Mouse (Mus musculus) brain, embryonic 14.5 days (tissue): ENCODE measurements around the gene Aamp. TPM values are rescaled to one million over a fixed set of nuclear protein-coding genes. Genes with fewer than 3 reads are reported as not detected.
"Not testable (repeated sequence)": the region's sequence is repeated elsewhere in the genome, so short reads cannot be mapped to it uniquely, and the experiment has no call there.

Source experiments
- DNase-seq: peaks from one replicate; pipeline ENCODE4 v3.0.0-alpha.2; 2011; ENCODE audit warnings: low read depth
- CTCF ChIP-seq: fragments of 200-500 bp; IDR thresholded peaks from 2 replicates; pipeline ENCODE4 v1.5.1; 2012; ENCODE audit warnings: inconsistent platforms, mild to moderate bottlenecking, moderate library complexity, borderline replicate concordance; ENCODE audit not compliant: insufficient read depth, insufficient read length; ENCODE audit errors: extremely low read depth
- POLR2A ChIP-seq: fragments of 200-500 bp; IDR thresholded peaks from 2 replicates; pipeline ENCODE4 v1.6.1; 2012; ENCODE audit warnings: mild to moderate bottlenecking, inconsistent platforms, borderline replicate concordance; ENCODE audit not compliant: poor library complexity, insufficient read depth, insufficient read length, severe bottlenecking; ENCODE audit errors: extremely low read depth
- polyA plus RNA-seq: library from polyadenylated mRNA; depleted of rRNA; stranded (reverse); fragments of >200 nt; gene quantifications from 2 replicates; pipeline ENCODE4 v1.2.3, GENCODE M21; 2012; rRNA removed

The Aamp gene
- polyA plus RNA-seq = 161 and 167 TPM in 2 replicates

GRCm38 (mm10) chr1:74284543-74285160 is at the start of gene Aamp, which contains the start of gene Pnkd:
TSS of gene Aamp (minus strand) at chr1:74284738.
TSS of gene Pnkd (plus strand) at chr1:74284930.
- TF ChIP-seq POLR2A = peak; percentile 55; the same call in 1 of the 2 replicates
- no peak for TF ChIP-seq CTCF
- peak; percentile 100 for DNase-seq

GRCm38 (mm10) chr1:74332930-74333329 is 48.4 kb upstream of the Aamp start:
- TF ChIP-seq CTCF (no peak), POLR2A (no peak)
- DNase-seq = no peak

GRCm38 (mm10) chr1:74332241-74332763 is 47.8 kb upstream of the Aamp start:
- DNase-seq = peak; percentile 99
- peak; percentile 18; the same call in 1 of the 2 replicates for TF ChIP-seq POLR2A
- TF ChIP-seq CTCF = peak; percentile 21; the same call in 1 of the 2 replicates

GRCm38 (mm10) chr1:74331046-74331681 is 46.6 kb upstream of the Aamp start:
- DNase-seq = no peak

GRCm38 (mm10) chr1:74329899-74330431 is 45.4 kb upstream of the Aamp start:
- peak; percentile 59 for DNase-seq
- TF ChIP-seq CTCF (no peak), POLR2A (no peak)

More at GRCm38 (mm10) chr1:74331046-74331681, 46.6 kb upstream of the Aamp start:
- TF ChIP-seq CTCF = no peak
- TF ChIP-seq POLR2A = no peak

GRCm38 (mm10) chr1:74326916-74327315 is 42.4 kb upstream of the Aamp start:
- not testable (repeated sequence) for DNase-seq
- TF ChIP-seq CTCF = 0 out of 2 replicates have a peak, but pooled peaks have one; percentile 2

GRCm38 (mm10) chr1:74321396-74321795 is 36.9 kb upstream of the Aamp start:
- DNase-seq = no peak
- TF ChIP-seq CTCF (no peak), POLR2A (no peak)

- no peak for DNase-seq
- TF ChIP-seq POLR2A (no peak), CTCF (no peak)
Measured at GRCm38 (mm10) chr1:74318711-74319110, 34.2 kb upstream of the Aamp start.

- TF ChIP-seq CTCF (no peak), POLR2A (no peak)
- no peak for DNase-seq
Measured at GRCm38 (mm10) chr1:74316114-74316827, 31.7 kb upstream of the Aamp start.

GRCm38 (mm10) chr1:74314796-74315195 is 30.3 kb upstream of the Aamp start:
- no peak for TF ChIP-seq CTCF
- TF ChIP-seq POLR2A = no peak
- DNase-seq = no peak

GRCm38 (mm10) chr1:74313049-74313692 is 28.6 kb upstream of the Aamp start:
- TF ChIP-seq CTCF = peak; percentile 79; the same call in 1 of the 2 replicates
- no peak for TF ChIP-seq POLR2A
- peak; percentile 94 for DNase-seq

- no peak for TF ChIP-seq CTCF
- no peak for TF ChIP-seq POLR2A
- no peak for DNase-seq
Measured at GRCm38 (mm10) chr1:74309767-74310166, 25.2 kb upstream of the Aamp start.
